Mouse (Mus musculus) thymus, postnatal 14 days (tissue): Measurements from ENCODE around the gene Farp1.

Experiments used
- DNase-seq: peaks from one replicate; pipeline ENCODE4 v3.0.0; 2021

The Farp1 gene

DNA sequence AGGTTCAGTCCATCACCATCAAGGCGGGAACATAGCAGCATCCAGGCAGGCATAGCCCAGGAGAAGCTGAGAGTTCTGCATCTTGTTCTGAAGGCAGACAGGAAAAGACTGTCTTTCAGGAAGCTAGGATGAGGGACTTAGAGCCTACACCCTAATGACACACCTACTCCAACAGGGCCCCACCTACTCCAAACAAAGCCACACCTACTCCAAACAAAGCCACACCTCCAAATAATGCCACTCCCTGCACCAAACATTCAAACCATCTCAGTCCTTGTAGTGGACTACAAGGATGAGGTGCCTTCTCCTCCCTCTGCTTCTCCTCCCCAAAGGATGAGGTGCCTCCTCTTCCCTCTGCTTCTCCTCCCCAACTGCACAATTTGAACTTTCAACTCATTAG lies 23.5 kb downstream of the Farp1 start:
- DNase-seq = no peak

DNA sequence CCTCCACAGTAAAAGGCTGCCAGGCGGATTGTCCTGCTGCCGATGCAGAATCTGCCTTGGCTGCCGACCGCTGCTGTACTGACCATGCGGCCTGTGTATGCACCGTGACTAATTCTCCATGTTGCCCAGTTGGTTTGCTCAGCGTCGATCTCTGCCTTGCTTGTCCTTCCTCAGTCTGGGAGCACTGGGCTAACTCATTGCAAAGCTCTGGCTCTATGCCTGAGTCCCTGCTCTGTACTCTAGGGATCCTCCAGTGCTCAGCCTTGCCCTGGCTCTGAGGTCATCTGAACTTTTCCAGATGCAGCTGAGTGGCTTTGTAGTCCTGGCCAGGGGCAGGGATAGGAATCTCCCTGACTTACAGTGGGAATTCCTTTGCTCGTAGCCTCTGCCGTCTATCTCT lies 24.3 kb downstream of the Farp1 start:
- no peak for DNase-seq

DNA sequence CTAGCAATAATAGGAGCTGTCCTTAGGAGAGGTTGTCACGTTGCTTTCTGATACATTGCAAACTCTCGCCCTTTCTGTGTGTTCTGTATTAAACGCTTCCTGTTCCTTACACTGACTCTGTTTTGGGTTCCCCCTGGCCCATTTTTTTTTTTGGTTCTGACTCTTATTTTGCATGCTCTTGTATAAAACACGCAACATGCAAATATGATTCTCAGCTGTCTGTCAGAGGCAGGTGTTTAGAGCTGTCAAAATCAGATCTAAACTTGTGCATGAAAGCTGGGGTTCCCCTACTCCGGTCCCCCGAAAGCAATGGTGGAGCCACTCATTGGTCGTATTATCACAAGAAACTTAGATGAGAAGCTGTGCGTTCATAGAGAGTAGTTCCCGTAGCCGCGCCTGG lies 25.5 kb downstream of the Farp1 start:
- no peak for DNase-seq

DNA sequence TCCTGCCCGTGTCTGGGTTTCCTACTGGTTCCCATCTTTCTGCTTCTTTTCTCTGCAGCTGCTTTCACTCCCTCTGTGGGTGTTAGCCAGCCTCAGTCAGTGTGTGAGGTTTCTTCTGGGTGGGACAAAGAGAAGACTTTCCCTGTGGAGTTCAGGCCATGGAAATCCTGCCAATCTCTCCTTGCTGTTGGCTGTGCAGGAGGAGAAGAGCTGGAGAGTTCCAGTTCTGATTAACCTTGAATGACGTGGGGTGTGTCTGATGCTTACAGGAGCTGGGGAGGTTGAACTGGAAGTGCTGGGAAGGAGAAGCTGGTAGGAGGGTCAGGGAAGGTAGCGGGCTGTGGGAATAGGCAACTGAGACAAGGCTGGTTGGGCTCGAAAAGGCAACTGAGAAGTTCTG lies 26.7 kb downstream of the Farp1 start:
- no peak for DNase-seq

DNA sequence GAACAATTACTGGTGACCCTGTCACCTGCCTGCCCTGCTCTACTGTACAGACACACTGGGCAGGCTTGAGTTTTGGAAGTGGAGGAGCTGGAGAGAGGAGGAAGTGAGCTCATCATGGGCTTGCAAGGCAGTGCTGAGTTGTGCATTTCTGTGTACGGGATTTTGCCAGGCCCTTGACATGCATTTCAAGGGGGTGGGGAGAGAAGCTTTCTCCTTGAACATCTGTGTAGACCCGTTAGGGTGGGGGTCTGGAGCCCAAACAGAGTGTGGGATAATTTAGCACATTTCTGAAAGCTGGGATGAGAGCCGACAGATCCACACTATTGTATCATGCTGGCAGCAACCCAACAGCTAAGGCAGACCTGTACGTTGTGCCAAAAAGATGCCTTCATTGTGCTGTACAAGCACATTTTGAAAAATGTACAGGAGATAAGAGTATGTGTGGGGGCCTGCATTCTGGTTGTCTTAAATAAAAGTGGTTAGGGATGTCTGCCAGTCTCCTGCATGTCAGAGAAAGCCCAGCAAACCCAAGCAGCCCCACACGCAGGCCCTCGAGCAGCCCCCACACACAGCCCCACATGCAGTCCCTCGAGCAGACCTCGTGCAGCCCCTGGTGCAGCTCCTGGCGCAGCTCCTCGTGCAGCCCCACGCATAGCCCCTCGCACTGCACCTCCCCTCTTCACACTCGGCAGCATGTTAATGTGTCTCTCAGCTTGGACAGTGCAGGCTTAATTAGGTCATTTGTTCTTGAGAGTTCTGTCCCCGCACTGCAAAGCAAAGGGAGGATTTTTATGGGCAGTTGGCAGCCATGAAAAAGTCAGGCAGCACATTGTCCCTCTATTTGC lies 27.5 kb downstream of the Farp1 start:
- no peak for DNase-seq

DNA sequence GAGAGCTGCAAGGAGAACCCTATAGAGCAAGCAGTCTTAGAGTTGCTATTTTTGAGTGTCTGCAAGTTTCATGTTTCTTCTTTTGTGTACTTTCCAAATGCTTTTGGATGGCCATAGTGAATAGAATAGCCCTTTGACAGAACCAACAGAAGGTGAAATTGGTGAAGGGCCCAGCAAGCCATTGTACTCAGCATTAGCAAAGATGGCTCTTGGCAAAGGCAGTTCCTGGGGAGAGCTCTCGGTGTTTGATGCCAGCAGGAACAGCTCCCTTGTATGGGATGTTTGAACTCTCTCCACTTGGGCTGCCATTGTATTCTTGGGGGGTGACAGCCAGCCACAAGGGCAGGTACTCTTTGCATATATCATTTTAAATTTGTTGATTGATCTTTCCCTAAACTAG lies 29.7 kb downstream of the Farp1 start:
- no peak for DNase-seq

DNA sequence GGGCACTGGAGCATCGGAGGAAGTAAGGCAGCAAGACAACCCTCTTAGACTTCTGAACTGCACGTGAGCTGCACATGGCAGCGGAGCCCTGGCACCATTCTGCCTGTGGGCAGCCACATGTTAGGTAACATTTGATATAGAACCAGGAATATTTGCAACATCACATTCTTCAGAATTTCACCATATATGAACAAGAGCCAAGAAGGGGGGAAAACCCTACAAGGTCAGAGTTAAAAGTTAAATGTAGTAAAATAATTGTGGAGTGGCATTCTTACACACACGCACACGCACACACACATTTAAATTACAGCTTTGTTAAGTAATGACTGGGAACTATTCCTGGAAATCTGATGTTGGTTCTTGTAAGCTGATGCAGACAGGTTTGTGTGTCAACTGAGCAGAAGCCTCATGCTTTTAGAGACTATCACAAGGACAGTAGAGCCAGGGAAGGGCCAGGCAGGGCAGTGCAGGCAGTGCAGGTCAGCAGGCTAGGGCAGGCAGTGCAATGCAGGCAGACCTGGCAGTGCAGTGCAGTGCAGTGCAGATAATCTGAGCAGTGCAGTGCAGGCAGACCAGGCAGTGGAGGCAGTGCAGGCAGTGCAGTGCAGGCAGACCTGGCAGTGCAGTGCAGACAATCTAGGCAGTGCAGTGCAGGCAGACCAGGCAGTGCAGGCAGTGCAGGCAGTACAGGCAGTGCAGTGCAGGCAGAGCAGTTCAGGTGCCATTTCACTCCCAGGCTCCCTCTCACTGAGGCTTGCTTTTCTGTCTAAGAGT lies 38.3 kb downstream of the Farp1 start:
- DNase-seq = no peak

DNA sequence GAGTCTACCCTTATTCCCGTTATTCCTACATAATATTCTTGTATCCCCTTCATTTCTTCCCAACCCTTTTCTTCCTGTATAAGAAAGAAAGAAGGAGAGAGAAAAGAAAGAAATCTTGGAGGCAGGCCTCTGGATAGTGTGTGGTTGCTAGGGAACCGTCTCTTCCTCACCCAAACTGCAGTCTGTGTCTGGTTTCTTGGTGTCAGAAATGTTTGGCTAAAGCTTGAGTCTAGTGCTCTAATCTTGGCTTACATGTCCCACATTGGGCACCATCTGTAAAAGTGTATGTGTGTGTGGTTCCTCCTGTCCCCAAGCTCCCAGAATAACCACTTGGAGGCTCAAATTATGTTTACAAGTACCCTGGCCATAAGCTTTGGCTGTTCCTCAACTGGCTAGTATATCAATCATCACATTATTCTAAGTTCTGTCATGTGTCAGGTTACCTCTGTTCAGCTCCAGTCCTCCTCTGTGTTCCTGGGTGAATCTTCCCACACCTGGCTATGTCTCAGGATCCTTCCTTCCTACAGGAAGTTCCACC lies 39.3 kb downstream of the Farp1 start:
- no peak for DNase-seq

DNA sequence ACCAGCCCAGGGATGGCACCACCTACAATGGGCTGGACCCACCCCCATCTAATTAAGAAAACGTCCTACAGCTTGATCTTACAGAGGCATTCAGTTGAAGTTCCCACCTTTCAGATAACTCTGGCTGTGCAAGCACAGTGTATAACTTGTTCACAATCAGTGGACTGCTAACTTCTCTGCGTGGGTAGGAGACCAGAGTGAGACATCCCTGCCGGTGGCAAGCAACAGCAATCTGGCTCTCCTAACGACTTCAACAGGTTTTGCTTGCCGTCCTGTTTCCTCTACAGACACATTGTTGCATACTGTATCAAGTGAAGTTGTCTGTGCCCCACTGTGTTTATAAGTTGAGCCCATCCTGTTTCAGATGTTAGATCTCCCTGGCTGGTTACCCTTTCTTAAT lies 45.7 kb downstream of the Farp1 start:
- no peak for DNase-seq

DNA sequence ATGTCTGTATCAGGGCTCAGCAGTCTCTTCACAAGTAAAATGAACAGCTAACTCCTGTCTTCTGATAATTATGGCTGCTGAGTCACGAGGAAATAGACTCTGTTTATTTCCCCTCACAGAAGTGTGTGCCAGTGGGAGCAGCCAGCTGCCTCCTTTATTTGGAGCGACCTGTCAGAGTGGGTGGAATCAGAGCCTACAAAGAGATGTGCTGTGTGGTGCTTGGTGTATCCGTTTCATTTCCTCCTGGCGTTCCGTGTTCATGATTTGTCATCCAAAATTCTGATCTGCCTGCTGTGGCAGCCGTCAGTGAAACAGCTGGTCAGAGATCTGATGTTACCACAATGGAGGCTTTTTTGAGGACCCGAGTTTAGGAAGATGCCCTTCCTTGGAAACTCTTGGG lies 47.3 kb downstream of the Farp1 start:
- DNase-seq = no peak

DNA sequence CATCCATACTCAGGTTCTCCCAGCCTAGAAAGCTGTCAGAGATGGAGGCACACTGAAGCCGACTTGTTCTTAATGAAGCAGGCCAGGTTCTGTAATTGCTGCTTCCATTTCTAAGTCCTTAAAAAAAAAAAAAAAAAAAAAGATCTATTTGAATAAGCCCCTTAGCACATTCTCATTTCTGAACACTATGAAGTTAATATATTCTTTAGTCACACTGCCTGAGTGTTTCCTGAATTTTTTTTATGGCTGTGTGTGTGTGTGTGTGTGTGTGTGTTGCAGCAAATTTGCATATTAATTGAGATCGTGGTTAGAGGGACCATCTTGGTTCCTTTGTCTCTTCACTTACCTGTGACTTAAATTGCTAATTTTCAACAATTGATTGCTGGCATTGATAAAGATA lies 47.8 kb downstream of the Farp1 start:
- no peak for DNase-seq

DNA sequence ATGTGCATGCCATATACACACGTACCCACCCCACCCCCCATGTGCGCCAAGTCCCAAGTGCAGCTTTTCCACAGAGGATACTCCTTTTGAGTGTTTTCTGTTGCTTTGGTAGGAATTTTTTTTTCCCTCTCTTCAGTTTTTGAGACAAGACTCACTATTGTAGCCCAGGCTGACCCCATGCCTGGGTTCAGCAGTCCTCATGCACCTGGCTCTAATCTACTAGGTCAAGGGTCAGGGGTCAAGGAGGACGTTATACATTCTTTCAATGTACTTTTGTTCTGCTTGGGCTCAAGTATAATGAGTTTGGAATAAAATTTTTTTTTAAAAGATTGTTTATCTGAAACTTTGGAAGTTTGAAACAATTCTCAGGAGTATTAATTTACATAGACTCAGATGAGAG lies 48.4 kb downstream of the Farp1 start:
- DNase-seq = no peak

DNA sequence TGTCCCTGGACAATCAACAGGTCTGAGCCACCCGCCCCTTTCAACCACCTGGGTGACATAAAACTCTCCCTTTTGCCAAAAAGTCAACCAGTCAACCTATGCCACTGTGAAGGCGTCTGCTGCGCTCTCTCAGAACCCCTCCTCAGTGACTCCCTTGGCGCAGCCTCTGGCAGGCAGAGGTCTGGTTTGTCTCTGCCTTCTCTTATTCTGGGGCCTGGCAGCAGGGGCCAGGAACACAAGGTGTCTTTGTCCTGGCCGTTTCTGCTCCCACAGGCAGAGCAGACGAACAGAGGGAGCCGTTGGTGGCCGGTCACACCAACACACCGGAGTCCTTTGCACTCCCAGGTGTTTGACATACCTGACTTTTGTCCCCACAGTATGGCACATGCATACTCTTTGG lies 57.5 kb downstream of the Farp1 start:
- DNase-seq = no peak

DNA sequence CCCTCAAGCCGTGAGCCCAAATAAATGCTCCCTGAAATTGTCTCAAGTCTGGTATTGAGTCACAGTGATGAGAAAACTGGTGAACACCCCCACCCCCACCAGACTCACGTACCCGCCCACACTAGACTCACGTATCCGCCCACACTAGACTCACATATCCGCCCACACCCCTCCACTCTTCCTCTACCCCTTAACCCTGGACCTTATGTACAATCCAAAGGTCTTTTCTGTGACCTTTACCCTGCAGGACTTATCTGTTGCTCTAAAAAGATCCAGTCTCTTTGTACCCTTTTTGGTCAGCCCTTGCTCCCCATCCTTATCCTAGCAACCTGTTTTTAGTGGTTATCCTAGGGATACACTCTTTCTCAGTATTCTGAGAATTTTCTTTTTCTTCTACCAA lies 58.9 kb downstream of the Farp1 start:
- no peak for DNase-seq

DNA sequence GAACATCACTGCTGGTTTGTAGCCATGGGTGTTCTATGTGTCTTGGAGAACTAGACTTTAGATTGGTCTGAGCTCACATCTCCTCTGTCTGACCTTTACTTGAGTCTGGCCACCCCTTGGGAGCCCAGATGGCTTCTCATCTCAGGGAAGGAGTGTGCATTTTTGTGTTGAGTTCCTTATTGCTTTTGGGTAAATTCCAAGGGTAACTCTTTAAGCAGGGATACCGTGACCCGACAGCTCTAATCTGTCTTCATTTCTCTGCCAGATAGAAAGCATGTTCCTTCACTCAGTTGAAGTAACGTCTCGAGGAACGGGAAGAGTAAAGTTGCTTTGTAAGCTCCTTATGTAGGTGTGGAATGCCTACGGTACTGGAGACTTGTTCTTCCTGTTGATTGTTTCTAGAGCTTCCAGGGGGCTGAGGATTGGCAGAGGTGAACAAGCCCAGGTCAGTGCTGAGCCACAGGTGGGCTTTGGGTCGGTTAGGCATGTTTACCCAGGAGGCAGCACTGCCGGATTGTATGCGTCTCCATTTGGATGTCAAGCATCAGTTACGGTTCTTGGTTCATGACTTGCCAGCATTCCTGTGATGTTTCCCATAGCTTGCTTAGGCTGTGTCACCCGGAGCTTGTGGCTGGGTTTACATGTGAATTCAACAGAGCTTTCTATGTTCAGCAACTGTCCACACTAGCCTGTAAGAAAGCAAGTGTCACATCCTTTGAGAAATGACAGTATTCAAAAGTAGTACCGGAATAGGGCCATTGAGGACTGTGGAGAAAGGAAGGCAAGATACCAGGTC lies 62.8 kb downstream of the Farp1 start:
- DNase-seq = no peak

DNA sequence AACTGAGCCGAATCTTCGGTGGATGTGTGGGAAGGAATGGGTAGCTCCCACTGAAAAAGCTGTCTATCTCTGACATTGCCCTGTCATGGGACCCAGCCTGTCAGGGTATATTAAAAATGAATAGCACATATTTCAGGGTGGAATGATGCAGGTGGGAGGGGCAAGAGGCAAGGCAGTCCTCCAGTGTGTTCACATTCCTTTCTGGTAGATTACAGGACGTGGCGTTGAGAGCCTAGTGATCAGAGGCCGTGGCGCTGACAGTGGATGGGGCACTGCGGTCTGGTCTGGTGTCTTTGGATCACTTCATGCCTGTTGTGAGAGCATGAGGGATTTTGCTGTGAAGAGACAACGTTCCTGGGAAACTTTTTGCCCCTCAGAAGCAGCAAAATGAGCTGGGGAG lies 64.1 kb downstream of the Farp1 start:
- no peak for DNase-seq

DNA sequence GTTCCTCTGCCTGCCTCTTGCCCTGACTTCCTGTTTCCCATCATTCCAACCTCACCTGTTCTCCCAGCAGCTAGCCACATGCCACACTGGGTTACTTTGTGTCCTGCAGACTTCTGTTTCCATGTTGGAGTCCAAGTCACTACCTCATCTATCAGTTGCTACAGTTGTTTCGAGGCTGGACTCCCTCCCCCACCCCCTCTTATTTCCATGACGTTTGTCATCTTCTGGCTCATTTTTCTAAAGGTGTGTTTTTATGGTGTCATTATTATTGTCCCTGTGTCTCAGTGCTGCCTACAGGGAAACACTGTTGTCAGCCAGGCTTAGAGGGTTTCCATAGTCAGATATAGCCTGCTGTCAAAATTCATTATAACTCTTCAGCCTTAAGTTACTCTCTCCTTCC lies 64.9 kb downstream of the Farp1 start:
- DNase-seq = no peak

DNA sequence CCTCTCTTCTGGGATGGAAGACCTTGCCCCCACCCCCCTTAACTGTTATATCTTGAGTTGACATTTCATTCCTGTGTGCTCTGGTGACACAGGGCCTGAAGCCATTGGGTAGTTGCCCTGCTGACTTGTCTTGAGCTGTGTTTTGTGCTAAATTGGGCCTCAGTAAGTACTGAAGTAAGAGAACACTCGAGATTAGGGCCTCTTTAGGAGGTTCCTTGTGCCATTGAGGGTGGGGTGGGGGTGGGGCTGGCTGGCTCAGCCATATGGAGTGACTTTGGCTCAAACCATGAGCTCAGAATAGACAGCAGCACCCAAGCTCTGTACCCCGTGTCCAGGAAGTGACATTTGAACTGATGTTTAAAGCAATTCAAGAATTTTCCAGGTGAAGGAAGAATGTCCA lies 65.8 kb downstream of the Farp1 start:
- DNase-seq = no peak

DNA sequence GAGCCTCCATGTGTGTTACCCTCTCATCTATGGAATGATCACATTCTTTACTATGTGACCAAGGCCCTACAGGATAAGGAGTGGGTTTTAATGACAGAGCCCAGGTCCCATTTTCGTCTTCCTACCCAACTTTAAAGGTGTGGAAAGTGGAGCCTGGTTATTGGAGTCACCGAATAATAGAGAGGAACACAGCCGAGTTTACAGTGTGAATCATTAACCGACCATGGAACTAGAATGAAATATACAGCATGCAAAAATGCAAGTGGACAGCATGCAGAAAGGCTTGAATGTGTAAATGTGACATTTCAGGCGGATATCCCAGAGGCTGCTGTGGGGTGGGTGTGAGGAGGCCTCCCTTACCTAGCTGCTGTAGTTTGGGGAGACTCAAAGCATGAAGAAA lies 66.5 kb downstream of the Farp1 start:
- no peak for DNase-seq

DNA sequence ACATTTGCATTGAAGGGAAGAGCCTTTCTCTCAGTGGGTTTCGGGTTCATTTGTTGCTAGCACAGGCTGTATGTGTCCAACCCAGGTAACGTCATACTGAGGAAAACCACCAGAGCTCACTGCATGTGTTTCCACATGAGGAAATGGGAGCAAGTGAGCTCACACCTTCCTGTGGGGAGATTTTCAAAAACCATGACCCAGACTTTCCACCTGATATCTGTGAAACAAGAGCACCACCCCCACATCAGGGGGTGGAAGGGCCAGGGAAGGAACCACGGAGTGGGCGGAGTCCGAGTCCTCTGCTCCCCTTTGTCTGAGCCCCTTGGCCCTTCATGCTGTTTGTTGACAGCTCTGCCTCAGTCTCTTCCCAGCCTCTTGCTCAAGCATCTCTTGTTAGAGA lies 67.6 kb downstream of the Farp1 start:
- no peak for DNase-seq

DNA sequence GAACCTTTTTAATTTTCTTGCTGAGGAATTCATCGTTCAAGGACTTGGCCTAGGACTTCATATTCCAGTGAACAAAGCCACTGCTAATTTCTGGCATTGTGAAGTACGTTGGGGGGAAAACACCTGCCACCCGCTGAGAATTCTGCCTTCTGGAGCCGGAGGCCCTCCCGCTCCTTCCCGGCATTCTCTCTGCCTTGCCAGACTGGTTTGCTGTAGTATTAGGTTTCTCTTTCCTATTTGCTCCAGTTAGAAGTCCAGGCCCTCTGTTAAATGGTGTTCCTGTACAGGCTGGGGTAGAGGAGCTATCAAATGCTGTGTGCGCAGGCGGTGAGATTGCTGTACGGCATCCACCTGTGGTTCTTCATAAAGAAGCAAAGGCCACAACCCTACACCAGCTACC lies 68.5 kb downstream of the Farp1 start:
- no peak for DNase-seq

DNA sequence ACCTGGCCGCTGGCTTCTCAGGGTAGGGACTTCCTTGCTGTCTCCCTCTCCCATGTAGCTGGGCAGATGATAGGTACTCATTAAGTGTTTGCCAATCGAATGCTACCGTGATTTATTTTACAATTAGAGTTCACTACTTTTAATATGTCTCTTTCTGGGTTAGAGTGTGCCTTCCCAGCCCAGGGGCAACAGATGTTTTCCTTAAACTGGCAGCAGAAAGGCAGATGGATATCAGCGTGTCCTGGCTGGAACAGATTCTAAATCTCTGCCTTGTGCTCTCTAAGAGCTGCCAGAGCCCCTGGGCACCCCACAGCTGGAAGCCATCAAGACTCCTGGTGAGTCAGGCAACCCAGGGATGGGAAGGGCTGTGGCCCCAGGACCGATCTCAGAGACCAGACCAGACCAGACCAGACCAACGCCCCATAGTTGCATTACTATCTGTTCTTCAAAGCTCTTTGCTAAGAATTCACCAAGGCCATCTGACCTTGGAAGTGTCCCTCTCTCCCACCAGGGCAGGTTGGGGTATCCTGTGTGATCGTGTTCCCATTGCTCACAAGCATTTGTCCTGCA lies 69.8 kb downstream of the Farp1 start:
- DNase-seq = no peak

DNA sequence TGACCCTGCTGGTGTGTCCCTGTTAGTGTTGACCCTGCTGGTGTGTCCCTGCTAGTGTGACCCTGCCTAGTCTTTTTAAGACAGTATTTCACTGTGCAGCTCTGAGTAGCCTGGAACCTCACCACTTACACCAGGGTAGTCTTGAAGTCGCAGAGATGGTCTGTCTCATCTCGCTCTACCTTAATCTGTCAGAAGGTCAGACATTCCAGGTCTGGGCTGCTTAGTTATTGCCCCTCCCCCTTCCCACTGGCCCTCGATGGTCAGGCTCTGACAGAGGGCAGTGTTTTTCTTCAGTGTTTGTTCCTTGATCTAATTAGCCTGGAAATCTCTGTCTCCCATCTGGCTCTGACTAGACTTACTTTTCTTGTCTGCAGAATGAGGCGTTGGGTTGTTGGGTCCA lies 71.9 kb downstream of the Farp1 start:
- no peak for DNase-seq
